Mouse (Mus musculus) common myeloid progenitor, adult 5-6 weeks (primary cell): ENCODE data around the gene Ubr7. TPM values are rescaled to one million over a fixed set of nuclear protein-coding genes. Genes with fewer than 3 reads are reported as not detected.

Experiments
- ATAC-seq: replicated peaks from 2 replicates; pipeline ENCODE4 v1.8.0; 2016; ENCODE audit warnings: low read depth, mild to moderate bottlenecking, moderate TSS enrichment, inconsistent platforms; ENCODE audit not compliant: poor library complexity, severe bottlenecking
- total RNA-seq: library from RNA; stranded (forward); fragments of 200-1000, 187-1606 nt; gene quantifications from 2 replicates; pipeline ENCODE4 v1.2.3, GENCODE M21; 2017

Gene Ubr7
- 49.6 and 57.7 TPM in 2 replicates for total RNA-seq

- peak; percentile 94 for ATAC-seq
These were observed at the start of gene Ubr7, which contains the start of the genes Gm28051 and Gon7 for GRCm38 (mm10) chr12:102757689-102758402. Gene Ubr7 (plus strand): TSS chr12:102757967. Gene Gm28051 (minus strand): TSS chr12:102757765. Gene Gon7 (minus strand): TSS chr12:102757803.

GRCm38 (mm10) chr12:102708220-102708619, 49.5 kb upstream of the Ubr7 start:
- ATAC-seq = no peak

DNA sequence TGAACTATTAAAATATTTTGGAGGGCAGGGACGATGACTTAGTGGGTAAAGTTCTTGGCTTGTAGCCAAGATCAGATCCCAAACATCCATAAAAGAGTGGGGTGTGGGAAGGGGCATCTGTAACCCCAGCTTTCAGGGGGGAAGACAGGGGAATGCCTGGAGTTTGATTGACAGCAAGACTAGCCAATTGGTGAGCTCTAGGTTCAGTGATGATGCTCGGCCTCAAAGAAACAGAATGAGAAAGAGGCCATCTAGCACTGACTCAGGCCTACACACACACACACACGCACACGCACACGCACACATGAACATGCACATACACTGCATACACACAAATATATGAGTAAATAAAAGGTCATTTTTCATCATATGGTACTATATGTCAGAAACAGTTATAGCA, 47.9 kb upstream of the Ubr7 start:
- no peak for ATAC-seq

DNA sequence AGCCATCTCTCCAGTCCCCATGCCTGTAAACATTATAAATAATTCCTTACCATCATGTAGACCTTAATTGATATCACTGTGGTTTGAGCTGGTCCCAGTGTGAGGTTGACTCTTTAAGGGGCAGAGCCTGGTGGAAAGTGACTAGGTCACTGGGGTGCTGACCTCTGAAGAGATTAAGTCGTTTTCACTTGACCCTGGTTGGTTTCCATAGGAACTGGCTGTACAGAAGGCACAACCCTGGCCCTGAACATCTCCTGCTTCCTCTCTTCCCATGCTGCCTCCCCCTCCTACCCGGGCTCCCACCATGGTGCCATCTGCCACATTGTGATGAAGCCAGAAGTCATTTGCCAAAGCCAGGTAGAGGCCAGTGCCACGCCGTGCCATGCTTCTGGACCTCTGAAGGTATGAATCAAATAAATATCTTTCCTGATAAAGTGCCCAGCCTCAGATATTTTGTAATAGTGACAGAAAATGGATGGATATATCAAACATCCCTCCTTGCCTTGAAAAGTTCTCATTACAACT, 46.9 kb upstream of the Ubr7 start:
- ATAC-seq = no peak

GRCm38 (mm10) chr12:102713153-102713865, 44.5 kb upstream of the Ubr7 start:
- peak; percentile 59; the same call in 1 of the 2 replicates for ATAC-seq

DNA sequence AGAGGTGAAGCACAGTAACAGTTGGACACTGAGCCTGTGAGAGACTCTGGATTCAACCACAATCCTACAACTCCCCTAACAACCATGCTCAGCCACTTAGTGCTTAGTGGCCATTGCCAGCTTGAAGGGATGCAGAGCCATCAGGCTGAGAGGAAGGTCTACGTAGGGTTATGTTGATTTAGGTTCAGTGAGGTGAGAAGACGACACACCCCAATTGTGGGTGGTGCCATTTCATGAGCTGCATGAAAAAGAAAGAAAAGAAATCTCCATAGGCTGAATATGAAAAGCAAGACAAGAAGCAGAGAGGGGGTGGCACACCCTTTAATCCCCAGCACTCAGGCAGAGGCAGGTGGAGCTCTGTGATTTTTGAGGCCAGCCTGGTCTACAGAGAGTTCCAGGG, 43.7 kb upstream of the Ubr7 start:
- ATAC-seq = no peak

GRCm38 (mm10) chr12:102714654-102715395, 42.9 kb upstream of the Ubr7 start:
- ATAC-seq = peak; percentile 17; the same call in 1 of the 2 replicates

DNA sequence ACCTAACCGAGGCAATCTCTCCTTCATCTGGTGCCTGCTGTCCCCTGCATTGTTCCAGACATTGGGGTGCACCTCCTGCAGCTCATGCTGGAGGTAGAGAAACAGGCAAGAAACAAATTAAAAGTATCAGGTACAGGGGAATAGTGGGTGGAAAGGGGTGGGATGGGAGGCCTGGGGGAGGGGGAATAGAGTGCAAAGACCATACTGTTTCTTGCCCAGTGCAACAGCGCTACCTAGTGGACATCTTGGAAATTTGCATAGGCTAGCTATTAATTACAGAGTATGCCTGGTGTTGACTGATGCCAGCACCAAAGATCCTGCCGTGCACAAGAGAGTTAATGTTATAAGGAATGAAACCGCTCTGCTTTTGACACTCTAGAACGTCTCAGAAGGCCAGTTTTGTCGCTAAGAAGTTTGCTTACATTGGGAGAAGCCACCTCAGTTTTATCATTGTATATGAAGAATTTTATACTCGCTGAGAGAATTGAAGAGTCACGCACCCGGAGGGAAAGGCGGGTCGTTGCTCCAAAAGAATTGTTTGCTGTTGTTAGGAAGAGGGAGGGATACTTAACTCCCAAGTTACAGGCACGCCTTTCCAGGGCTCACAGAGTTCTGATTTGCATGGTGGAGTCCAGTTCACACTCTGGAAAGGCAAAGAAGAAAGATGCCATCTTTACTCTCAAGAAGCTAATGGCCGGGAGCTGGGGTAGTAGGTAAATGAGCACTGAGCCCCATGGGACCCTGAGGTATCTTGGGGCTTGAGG, 38.0 kb upstream of the Ubr7 start:
- peak; percentile 84 for ATAC-seq

DNA sequence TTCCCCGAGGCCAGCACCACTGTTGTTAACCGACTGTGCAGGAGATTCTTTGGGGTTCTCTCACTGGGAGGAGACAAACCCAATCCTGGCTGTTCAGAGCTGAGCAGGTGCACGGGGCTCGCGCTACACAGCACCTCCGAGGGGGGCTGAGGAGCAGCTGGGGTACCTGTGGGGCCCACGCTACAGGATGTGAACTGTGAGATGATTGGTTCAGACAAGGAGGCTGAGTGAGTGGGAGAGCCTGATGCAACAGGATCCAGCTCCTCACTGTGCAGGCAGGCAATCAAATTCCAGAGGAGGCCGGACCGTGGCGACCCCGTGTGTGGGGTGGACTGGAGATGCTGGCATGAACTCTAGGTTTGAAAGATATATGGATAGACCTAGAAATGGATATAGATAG, 35.3 kb upstream of the Ubr7 start:
- ATAC-seq = no peak

DNA sequence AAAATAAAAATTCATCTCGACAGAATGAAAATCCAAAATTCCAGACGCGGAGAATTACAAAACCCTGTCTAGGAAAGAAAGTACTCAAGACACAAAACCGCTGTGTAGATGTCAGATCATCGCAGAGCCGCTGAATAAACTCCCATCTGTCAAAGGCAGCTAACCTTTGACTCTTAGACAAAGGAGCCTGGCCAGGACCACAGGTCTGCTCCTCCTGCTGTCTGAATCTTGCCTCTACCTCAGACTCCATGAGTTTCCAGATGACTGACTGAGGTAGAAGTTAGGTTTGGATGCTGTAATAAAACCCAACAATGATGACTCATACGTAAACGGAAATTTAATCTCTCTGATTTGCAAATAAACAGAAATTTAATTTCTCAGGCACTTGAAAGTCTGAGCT, 34.8 kb upstream of the Ubr7 start:
- ATAC-seq = no peak

GRCm38 (mm10) chr12:102723861-102724260, 33.9 kb upstream of the Ubr7 start:
- ATAC-seq = no peak

- no peak for ATAC-seq
These were observed 32.6 kb upstream of the Ubr7 start for GRCm38 (mm10) chr12:102725146-102725545.

DNA sequence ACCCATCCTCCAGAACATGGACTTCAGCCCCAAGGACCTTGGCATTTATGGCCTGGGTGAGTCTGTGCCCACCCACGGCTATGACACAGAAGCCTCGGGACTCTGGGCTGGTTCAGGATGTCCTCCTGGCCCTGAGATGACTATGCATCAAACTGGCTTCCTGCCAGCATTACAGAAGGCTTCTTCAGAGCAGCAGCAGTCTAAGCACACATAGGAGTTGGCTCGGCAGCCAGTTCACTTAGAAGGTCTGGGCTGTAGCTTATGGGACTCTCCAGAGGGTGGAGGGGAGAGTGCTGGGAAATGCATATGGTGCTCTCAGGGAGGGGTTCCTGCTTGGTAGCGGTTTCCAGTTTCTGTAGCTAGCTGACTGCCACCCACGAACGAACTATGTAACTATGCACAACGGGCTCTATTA, 32.0 kb upstream of the Ubr7 start:
- ATAC-seq = no peak

GRCm38 (mm10) chr12:102729855-102730797, 27.6 kb upstream of the Ubr7 start:
- ATAC-seq = peak; percentile 93

DNA sequence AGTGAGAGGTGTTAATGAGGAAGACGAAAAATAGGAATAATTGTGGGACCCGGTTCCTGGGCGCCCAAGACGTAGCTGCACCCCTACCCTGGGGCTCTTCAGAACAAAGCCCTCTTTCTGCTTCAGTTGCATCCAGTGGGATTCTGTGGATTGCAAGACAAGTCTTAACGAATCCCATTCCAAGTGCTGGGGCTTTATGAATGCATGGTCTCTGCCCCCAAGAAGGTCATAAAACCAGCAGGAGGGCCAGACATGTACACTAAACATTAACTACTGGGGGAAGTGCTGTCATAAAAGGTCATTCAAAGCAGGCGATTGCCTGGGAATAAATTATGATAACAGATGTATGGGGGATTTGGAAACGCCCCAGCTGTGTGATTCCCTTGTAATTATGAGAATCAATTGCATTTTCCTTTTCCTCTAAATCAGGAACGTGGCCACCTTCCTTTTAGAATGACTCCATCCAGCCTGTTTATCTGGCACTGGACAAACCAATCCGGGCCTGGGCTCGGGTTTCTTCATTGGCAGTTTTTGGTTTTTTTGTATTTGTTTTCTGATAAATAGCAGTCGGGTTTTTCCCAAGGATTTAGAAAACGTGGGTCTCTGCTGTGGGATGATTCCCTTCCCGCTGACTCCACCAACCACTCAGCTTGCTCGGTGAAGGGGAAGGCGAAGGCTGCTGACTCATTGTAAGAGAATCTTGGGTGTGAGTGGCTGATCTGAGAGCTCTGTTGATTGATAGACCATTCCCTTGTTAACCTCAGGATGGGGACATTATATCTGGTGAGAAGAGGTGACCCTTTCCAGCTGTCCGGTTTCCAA, 26.8 kb upstream of the Ubr7 start:
- no peak for ATAC-seq

GRCm38 (mm10) chr12:102733381-102733780, 24.4 kb upstream of the Ubr7 start:
- ATAC-seq = peak; percentile 66

GRCm38 (mm10) chr12:102739096-102739495, 18.7 kb upstream of the Ubr7 start:
- no peak for ATAC-seq

DNA sequence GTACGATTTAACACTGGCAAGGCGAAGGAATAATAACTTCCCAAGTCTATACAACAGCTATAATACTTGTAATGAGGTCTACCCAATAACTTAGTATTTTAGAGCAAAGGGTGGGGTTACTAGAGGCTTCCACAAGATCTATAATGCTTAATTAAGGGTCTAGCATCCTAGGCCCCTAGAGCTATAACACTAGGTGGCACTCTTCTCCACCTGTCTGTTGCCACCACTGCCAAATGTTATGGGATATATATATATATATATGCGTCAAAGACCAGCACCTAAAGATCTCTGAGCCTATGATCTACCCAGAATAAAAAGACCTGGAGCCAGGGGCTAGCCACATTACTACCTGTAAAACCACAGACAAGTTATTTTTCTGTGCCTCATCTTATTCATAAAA, 17.5 kb upstream of the Ubr7 start:
- ATAC-seq = no peak
